In the genomic region with DNA sequence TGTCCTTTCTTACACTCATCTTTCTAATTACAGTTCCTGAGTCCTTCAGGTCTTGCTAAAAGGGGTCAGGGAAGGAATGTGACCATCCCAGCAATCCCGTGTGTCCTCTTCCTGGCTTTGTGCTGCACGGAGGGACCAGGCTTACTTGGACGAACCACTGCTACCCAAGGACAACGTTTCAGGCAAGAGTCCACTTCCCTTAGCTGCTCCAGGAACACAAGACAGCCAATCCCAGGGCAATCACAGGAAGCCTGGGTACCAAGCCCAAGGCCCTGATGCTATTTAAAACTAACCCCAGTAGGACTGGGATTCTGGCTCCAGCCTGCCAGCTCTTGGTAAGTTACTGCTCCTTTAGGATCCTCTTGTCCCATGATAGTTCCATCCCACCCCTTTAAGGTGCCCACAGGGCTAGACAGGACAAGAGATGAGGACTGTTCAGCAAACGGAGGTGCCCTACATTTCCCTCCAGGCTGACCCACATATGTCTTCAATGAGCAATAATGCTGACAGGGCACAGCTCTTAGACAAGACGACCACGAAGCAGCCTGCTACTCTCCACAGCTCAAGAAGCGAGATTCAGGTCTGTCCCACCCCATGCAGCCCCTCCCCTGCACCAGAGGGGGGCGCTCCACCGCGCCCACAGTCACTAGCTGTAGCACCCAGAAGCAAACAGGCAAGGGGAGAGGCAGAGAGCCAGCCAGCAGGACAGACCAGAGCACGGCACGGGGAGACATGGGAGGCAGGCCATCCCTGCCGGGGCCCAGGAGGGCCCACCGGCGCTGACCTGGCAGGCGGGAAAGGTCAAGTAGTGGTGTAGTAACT, we compare ENCODE assay signal across 12 mouse cellular contexts.
A peak's percentile ranks its signal among the peaks of the same experiment; 100 is the strongest.
DNase-seq lines count a peak whose midpoint lies in the region; ATAC-seq lines count a peak whose summit lies in the region.
"Had no signal": no experiment of that assay in that cellular context is flagged by ENCODE, and none has a peak within 500 bp of the region (broad histone marks: within the 10 kb centered on the region; RNA-seq: fewer than 3 reads in every experiment).

No protein-coding gene starts in this region.

- ATAC-seq in kidney, embryonic 15.5 days (replicated peaks; ENCODE audit: low FRiP score) = 0 out of 2 replicates have a peak, but pooled peaks have one; percentile 9
- no peak for ATAC-seq in kidney, embryonic 16.5 days (ENCODE audit: low FRiP score, low TSS enrichment)
- no peak for ATAC-seq in limb, embryonic 11.5 days (ENCODE audit: insufficient number of reproducible peaks, low FRiP score, low TSS enrichment, low read depth)

- H3K4me1 ChIP-seq in kidney, embryonic 15.5 days = no peaks in the 10 kb centered on the region
- no peaks in the 10 kb centered on the region for H3K4me1 ChIP-seq in kidney, embryonic 16.5 days (ENCODE audit: insufficient read depth, low read length)
- H3K4me1 ChIP-seq in limb, embryonic 11.5 days (ENCODE audit: control insufficient read depth, insufficient read depth, low read length) = peaks cover 4% of the 10 kb centered on the region; the same call in 1 of the 2 replicates
- H3K4me1 ChIP-seq: neural tube, embryonic 12.5 days had no signal

- H3K4me3 ChIP-seq in kidney, embryonic 15.5 days (replicated peaks) = no peak overlapping the region
- H3K4me3 ChIP-seq in kidney, embryonic 16.5 days (ENCODE audit: low read length) = no peak overlapping the region
- H3K4me3 ChIP-seq in limb, embryonic 11.5 days (ENCODE audit: low read depth, low read length) = no peak overlapping the region
- H3K4me3 ChIP-seq: left cerebral cortex, adult 2 months; neural tube, embryonic 12.5 days had no signal

- H3K27me3 ChIP-seq in kidney, embryonic 15.5 days = no peaks in the 10 kb centered on the region
- no peaks in the 10 kb centered on the region for H3K27me3 ChIP-seq in kidney, embryonic 16.5 days (ENCODE audit: insufficient read depth, low read length)
- no peaks in the 10 kb centered on the region for H3K27me3 ChIP-seq in limb, embryonic 11.5 days (ENCODE audit: control insufficient read depth, insufficient read depth, low read length)
- H3K27me3 ChIP-seq: neural tube, embryonic 12.5 days had no signal

- peak; percentile 43 for DNase-seq in adrenal gland, adult 2 months
- DNase-seq in adrenal gland, adult 18-20 months (ENCODE audit: low spot score in 2 of 2) = no peak
- peak; percentile 64 for DNase-seq in WW6 (ENCODE audit: low read depth, low spot score)
- peak; percentile 27 for DNase-seq in limb, embryonic 11.5 days (ENCODE audit: low spot score)
- DNase-seq in Muller cell, postnatal 12 days (ENCODE audit: inconsistent ontology term) = no peak
- DNase-seq in left cerebral cortex, adult 11 months (ENCODE audit: low spot score) = no peak
- DNase-seq: spleen, adult 18-20 months had no signal

- WGBS in kidney, embryonic 15.5 days = 66% methylated on average over 17 of the region's 17 CpGs
- WGBS in kidney, embryonic 16.5 days = 58% methylated on average over 17 of the region's 17 CpGs
- 61% methylated on average over 17 of the region's 17 CpGs for WGBS in limb, embryonic 11.5 days

- no peaks in the 10 kb centered on the region for H3K9me3 ChIP-seq in kidney, embryonic 15.5 days (replicated peaks)
- no peaks in the 10 kb centered on the region for H3K9me3 ChIP-seq in kidney, embryonic 16.5 days (ENCODE audit: low read length)
- no peaks in the 10 kb centered on the region for H3K9me3 ChIP-seq in limb, embryonic 11.5 days (ENCODE audit: control insufficient read depth, low read length)
- H3K9me3 ChIP-seq: neural tube, embryonic 12.5 days had no signal

- H3K36me3 ChIP-seq in kidney, embryonic 15.5 days = peaks cover 4% of the 10 kb centered on the region; the same call in 1 of the 2 replicates
- 0 out of 2 replicates have a peak, but pooled peaks cover 4% of the 10 kb centered on the region for H3K36me3 ChIP-seq in kidney, embryonic 16.5 days (ENCODE audit: insufficient read depth, low read length)
- H3K36me3 ChIP-seq in limb, embryonic 11.5 days (ENCODE audit: control insufficient read depth, insufficient read depth, low read length) = no peaks in the 10 kb centered on the region

- no peak overlapping the region for H3K27ac ChIP-seq in kidney, embryonic 15.5 days
- no peak overlapping the region for H3K27ac ChIP-seq in kidney, embryonic 16.5 days (ENCODE audit: low read length)
- H3K27ac ChIP-seq in limb, embryonic 11.5 days (replicated peaks; ENCODE audit: low read depth, low read length) = no peak overlapping the region
- H3K27ac ChIP-seq: hindbrain, embryonic 14.5 days; left cerebral cortex, adult 2 months; neural tube, embryonic 12.5 days had no signal

- H3K9ac ChIP-seq in kidney, embryonic 15.5 days = no peak overlapping the region
- no peak overlapping the region for H3K9ac ChIP-seq in kidney, embryonic 16.5 days (replicated peaks; ENCODE audit: low read length)
- H3K9ac ChIP-seq in limb, embryonic 11.5 days (ENCODE audit: low read length) = no peak overlapping the region
- H3K9ac ChIP-seq: hindbrain, embryonic 14.5 days; neural tube, embryonic 12.5 days had no signal

- no peak overlapping the region for H3K4me2 ChIP-seq in kidney, embryonic 15.5 days
- H3K4me2 ChIP-seq in kidney, embryonic 16.5 days (replicated peaks; ENCODE audit: low read depth, low read length) = no peak overlapping the region
- peak overlapping the region; percentile 15; the same call in 1 of the 2 replicates for H3K4me2 ChIP-seq in limb, embryonic 11.5 days (ENCODE audit: low read depth, severe bottlenecking)
- H3K4me2 ChIP-seq: hindbrain, embryonic 14.5 days; neural tube, embryonic 12.5 days had no signal

Comparison
In these comparisons a context has a peak if more than half of its experiments do, and no peak if none do; other contexts are left out.
1. DNase-seq: peak in adrenal gland, adult 2 months (single experiment), WW6 (single experiment) and limb, embryonic 11.5 days (single experiment); none in adrenal gland, adult 18-20 months (0 of 2), Muller cell, postnatal 12 days (single experiment) and left cerebral cortex, adult 11 months (single experiment).